Mouse (Mus musculus) neural tube, embryonic 13.5 days (tissue): ENCODE data around the gene 4921507P07Rik. TPM values are rescaled to one million over a fixed set of nuclear protein-coding genes. Genes with fewer than 3 reads are reported as not detected.
A peak's percentile ranks its signal among the peaks of the same experiment; 100 is the strongest.
"Not testable (repeated sequence)": the region's sequence is repeated elsewhere in the genome, so short reads cannot be mapped to it uniquely, and the experiment has no call there.

Experiments
- ATAC-seq: fragments of 200-750 bp; cut with Nextera tagmentation; 2 replicates; pipeline ENCODE4 v1.8.0; 2017; ENCODE audit warnings: low read depth, mild to moderate bottlenecking, moderate TSS enrichment, moderate library complexity
- H3K27ac ChIP-seq: fragments of 300-500 bp; sonication (generic); replicated peaks from 2 replicates; pipeline ENCODE4 v1.5.1; 2015; ENCODE audit warnings: moderate library complexity, mild to moderate bottlenecking, inconsistent platforms
- H3K27me3 ChIP-seq: fragments of 300-500 bp; sonication (generic); 2 replicates; pipeline ENCODE4 v1.6.1; 2015; ENCODE audit warnings: mild to moderate bottlenecking, inconsistent platforms
- H3K36me3 ChIP-seq: fragments of 300-500 bp; sonication (generic); 2 replicates; pipeline ENCODE4 v1.6.1; 2015; ENCODE audit warnings: mild to moderate bottlenecking, inconsistent platforms
- H3K4me1 ChIP-seq: fragments of 300-500 bp; sonication (generic); replicated peaks from 2 replicates; pipeline ENCODE4 v1.6.1; 2015; ENCODE audit warnings: inconsistent platforms
- H3K4me2 ChIP-seq: fragments of 300-500 bp; sonication (generic); 2 replicates; pipeline ENCODE4 v1.6.1; 2015; ENCODE audit warnings: inconsistent platforms, mild to moderate bottlenecking, moderate library complexity
- H3K4me3 ChIP-seq: fragments of 300-500 bp; sonication (generic); 2 replicates; pipeline ENCODE4 v1.5.1; 2015; ENCODE audit warnings: mild to moderate bottlenecking, inconsistent platforms
- H3K9ac ChIP-seq: fragments of 300-500 bp; sonication (generic); 2 replicates; pipeline ENCODE4 v1.6.1; 2015; ENCODE audit warnings: moderate library complexity, mild to moderate bottlenecking, inconsistent platforms
- H3K9me3 ChIP-seq: fragments of 300-500 bp; sonication (generic); 2 replicates; pipeline ENCODE4 v1.6.1; 2016; ENCODE audit warnings: inconsistent platforms
- WGBS: fragments of 180-500 bp; shearing (Covaris S2); methylation state at CpG from one replicate; pipeline ENCODE4 v1.1.7; 2015; 5-methylcytosine and 5-hydroxymethylcytosine counted together
- polyA plus RNA-seq: library from polyadenylated mRNA; unstranded; fragments of >200 nt; fragmentation: Nextera tagmentation; extraction: Ambion mirVana; gene quantifications from 2 replicates; pipeline ENCODE4 v1.2.1, GENCODE M21; 2015

Gene 4921507P07Rik
- 1.7 and 2.1 TPM in 2 replicates for polyA plus RNA-seq

DNA sequence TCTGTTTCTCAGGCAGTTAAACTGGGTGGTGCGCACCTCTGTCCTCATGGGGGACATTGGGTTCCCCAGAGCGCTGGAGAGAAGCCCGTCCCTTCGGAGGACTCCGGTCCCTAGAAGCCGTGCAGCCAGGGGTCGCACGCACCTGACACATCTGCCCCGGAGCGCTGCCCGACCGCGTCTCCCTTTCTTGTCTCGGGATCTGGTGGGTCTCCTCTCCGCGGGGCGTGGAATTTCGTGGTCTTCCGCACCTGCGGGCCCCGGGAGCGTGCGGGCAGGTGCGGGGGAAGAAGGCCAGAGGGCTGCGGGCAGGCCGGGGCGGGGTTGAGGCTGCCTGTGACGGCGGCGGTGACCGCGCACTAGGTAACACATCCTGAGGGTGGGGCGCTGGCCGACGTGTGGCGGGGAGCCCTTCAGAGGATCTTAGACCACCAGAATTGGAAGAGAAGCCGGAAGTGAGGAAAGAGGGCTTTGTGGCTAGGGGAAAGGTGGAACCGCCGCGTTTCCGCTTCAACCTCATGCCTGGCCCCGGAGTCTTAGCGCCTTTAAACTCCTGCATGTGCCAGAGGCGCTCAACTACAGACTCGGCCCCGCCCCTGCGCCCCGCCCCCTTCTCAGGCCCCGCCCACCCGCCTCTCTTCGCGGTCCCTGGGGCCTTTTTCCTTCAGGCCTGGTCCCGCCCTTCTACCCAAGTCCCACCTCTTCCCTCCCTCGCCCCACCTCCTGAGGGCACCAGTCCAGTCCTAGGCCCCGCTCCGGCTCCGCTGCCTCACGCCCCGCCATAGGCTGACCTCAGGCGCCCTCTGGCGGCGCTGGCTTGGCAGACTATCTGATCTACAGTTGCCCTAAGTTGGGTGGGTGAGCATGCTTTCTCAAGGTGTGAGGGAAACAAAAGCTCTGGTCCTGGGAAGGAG lies at the start of gene 4921507P07Rik:
Gene 4921507P07Rik (minus strand): TSS at position 332 of the 911 bp plus-strand sequence.
- no peaks in the 10 kb centered on the region for H3K27me3 ChIP-seq
- ATAC-seq = peak; percentile 93
- peak within 1 kb of the TSS; percentile 60 for H3K4me3 ChIP-seq
- H3K4me2 ChIP-seq = peak within 1 kb of the TSS; percentile 97
- H3K9me3 ChIP-seq = no peaks in the 10 kb centered on the region
- H3K36me3 ChIP-seq = no peaks in the 10 kb centered on the region
- peak within 1 kb of the TSS; percentile 62 for H3K27ac ChIP-seq
- WGBS = under 1% methylated on average over 55 of the region's 62 CpGs
- H3K4me1 ChIP-seq = peaks cover 28% of the 10 kb centered on the region
- H3K9ac ChIP-seq = peak within 1 kb of the TSS; percentile 81

DNA sequence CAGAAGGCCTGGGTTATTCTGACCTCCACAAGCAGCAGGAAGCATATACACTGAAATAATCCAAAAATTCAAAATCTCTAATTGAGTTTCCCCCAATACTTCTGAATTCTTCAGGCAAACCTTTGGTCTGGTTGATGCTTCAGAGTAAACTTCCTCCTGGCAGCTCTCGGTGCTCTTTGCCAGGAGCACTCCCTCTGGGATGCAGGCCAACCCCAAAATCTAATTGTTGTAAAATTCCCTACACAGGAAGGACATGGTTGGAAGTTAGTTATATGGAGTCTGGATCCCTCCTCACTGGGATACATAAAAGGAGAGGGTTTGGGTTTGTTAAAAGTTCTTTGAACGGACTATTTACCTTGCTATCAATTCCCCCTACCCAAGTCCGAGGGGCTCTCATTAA lies 48.3 kb upstream of the 4921507P07Rik start:
- H3K4me1 ChIP-seq = peaks cover 16% of the 10 kb centered on the region; the same call in 1 of the 2 replicates
- no peak overlapping the region for H3K9ac ChIP-seq
- no peak for ATAC-seq
- no peak overlapping the region for H3K27ac ChIP-seq
- H3K4me2 ChIP-seq = no peak overlapping the region
- no peaks in the 10 kb centered on the region for H3K27me3 ChIP-seq
- H3K36me3 ChIP-seq = no peaks in the 10 kb centered on the region
- H3K9me3 ChIP-seq = no peaks in the 10 kb centered on the region
- H3K4me3 ChIP-seq = no peak overlapping the region
- WGBS = 66% methylated on average over 3 of the region's 3 CpGs

- WGBS = 73% methylated on average over 5 of the region's 5 CpGs
- ATAC-seq = no peak
Observed at GRCm38 (mm10) chr6:50641898-50642297, 45.5 kb upstream of the 4921507P07Rik start.

DNA sequence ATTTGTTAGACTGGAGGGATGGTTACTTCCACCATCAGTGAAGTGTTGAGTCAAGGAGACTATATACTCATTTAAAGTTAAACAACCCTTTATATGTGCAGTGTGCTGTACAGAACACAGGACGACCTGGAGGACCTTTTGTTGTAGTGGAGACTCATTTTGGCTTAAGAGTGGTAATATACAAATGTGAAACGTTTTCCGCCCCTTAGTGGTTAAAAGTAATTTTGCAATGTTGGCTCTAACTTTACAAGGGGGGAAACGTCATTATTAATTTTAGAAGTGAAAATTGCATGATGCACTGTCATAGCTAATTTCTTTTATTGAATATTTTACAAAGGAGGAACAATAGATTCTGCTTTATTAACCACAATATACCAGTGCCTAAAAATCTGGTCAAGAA lies 43.9 kb upstream of the 4921507P07Rik start:
- Histone ChIP-seq H3K27ac (no peak overlapping the region), H3K4me2 (no peak overlapping the region), H3K36me3 (no peaks in the 10 kb centered on the region), H3K9ac (no peak overlapping the region), H3K4me1 (peaks cover 19% of the 10 kb centered on the region; the same call in 1 of the 2 replicates), H3K9me3 (no peaks in the 10 kb centered on the region), H3K4me3 (no peak overlapping the region), H3K27me3 (no peaks in the 10 kb centered on the region)
- no peak for ATAC-seq
- 78% methylated on average over 4 of the region's 4 CpGs for whole genome bisulfite sequencing

More at GRCm38 (mm10) chr6:50641898-50642297, 45.5 kb upstream of the 4921507P07Rik start:
- peaks cover 19% of the 10 kb centered on the region; the same call in 1 of the 2 replicates for H3K4me1 ChIP-seq
- H3K36me3 ChIP-seq = no peaks in the 10 kb centered on the region
- no peaks in the 10 kb centered on the region for H3K9me3 ChIP-seq
- H3K4me2 ChIP-seq = no peak overlapping the region
- no peaks in the 10 kb centered on the region for H3K27me3 ChIP-seq
- no peak overlapping the region for H3K27ac ChIP-seq
- H3K4me3 ChIP-seq = no peak overlapping the region
- no peak overlapping the region for H3K9ac ChIP-seq

DNA sequence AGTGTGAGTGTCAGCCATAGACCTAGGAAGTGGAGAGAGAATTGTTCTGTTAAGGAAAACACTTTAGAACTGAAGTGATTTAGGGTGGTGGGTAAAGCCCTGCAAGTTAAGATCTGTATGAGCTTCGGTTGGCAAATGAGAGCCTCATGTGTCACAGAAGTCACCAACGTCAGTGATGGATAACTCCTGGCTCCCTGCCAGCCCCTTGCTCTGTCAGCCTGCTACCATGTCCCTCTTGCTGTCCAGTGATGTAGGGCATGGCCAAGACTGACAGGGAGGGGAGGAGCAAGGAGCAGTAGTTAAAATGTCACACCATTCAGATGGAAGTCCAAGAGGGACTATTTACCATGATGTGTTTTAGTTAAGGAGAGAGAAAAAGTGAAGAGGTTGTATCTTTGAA lies 43.2 kb upstream of the 4921507P07Rik start:
- H3K36me3 ChIP-seq = no peaks in the 10 kb centered on the region
- no peaks in the 10 kb centered on the region for H3K9me3 ChIP-seq
- H3K4me2 ChIP-seq = no peak overlapping the region
- no peak overlapping the region for H3K4me3 ChIP-seq
- WGBS = 38% methylated on average over 2 of the region's 2 CpGs
- no peaks in the 10 kb centered on the region for H3K27me3 ChIP-seq
- no peak overlapping the region for H3K27ac ChIP-seq
- no peak overlapping the region for H3K9ac ChIP-seq
- peaks cover 19% of the 10 kb centered on the region; the same call in 1 of the 2 replicates for H3K4me1 ChIP-seq
- ATAC-seq = no peak

- ATAC-seq, H3K27ac ChIP-seq, H3K9ac ChIP-seq, H3K27me3 ChIP-seq, H3K36me3 ChIP-seq, H3K4me1 ChIP-seq, H3K4me3 ChIP-seq, H3K4me2 ChIP-seq, H3K9me3 ChIP-seq: not testable (repeated sequence)
- WGBS = 79% methylated on average over 2 of the region's 2 CpGs
Observed at GRCm38 (mm10) chr6:50626170-50626569, 29.7 kb upstream of the 4921507P07Rik start.

GRCm38 (mm10) chr6:50618273-50618672 lies 21.8 kb upstream of the 4921507P07Rik start:
- H3K4me1 ChIP-seq, H3K9me3 ChIP-seq, H3K4me3 ChIP-seq, H3K9ac ChIP-seq, H3K36me3 ChIP-seq, H3K27me3 ChIP-seq, H3K4me2 ChIP-seq, H3K27ac ChIP-seq, ATAC-seq: not testable (repeated sequence)
- WGBS = 96% methylated on average over 1 of the region's 1 CpGs

DNA sequence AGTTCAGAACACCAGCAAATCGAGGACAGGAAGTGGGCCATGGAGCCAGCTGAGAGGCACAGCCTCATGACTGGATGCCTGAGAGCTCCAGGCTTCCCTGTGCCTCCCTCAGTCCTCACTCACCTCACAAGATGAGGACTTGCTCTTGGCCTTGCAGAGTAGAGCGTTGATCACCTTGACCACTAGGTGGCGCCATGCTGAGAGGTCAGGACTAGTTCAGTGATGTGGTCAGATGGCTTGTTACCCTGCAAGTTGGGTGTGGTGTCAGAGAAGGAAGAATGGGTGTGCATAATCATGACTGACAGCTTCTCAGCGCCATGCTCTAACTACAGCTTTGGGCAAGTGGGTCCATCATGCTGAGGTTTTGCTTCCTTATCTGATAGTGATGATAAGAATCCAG lies 5.2 kb upstream of the 4921507P07Rik start:
- WGBS = 35% methylated on average over 4 of the region's 4 CpGs
- Histone ChIP-seq H3K9me3 (no peaks in the 10 kb centered on the region), H3K4me2 (no peak overlapping the region), H3K4me3 (no peak overlapping the region), H3K27me3 (no peaks in the 10 kb centered on the region), H3K9ac (no peak overlapping the region), H3K4me1 (peaks cover 21% of the 10 kb centered on the region), H3K36me3 (no peaks in the 10 kb centered on the region), H3K27ac (no peak overlapping the region)
- ATAC-seq = no peak

GRCm38 (mm10) chr6:50598560-50598959 lies 2.1 kb upstream of the 4921507P07Rik start:
- ATAC-seq = no peak
- 46% methylated on average over 5 of the region's 5 CpGs for WGBS
- Histone ChIP-seq H3K4me3 (no peak overlapping the region), H3K4me1 (peaks cover 28% of the 10 kb centered on the region), H3K27ac (no peak overlapping the region), H3K27me3 (no peaks in the 10 kb centered on the region), H3K4me2 (no peak overlapping the region), H3K9me3 (no peaks in the 10 kb centered on the region), H3K9ac (no peak overlapping the region), H3K36me3 (no peaks in the 10 kb centered on the region)

DNA sequence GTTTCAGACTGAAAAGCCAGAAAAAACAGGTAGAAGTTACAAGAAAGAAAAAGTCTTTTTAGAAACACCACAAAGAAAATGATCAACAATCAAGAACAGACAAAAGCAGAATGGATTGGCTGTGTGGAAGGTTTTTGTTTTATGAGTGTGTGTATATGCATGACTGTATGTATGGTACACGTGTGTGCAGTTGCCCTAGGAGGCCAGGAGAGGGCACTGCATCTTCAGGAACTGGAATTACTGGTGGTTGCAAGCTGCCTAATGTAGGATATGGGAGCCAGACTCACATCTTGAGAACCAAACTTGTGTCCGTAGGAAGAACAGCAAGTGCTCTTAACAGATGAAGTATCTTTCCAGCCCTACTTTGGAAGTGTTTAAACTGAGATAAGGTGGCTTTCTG lies 2.1 kb downstream of the 4921507P07Rik start:
- no peak for ATAC-seq
- Histone ChIP-seq H3K27me3 (no peaks in the 10 kb centered on the region), H3K36me3 (no peaks in the 10 kb centered on the region), H3K4me1 (peaks cover 28% of the 10 kb centered on the region), H3K4me3 (no peak overlapping the region), H3K9me3 (no peaks in the 10 kb centered on the region), H3K9ac (no peak overlapping the region), H3K27ac (no peak overlapping the region), H3K4me2 (no peak overlapping the region)
- 81% methylated on average over 2 of the region's 2 CpGs for WGBS

DNA sequence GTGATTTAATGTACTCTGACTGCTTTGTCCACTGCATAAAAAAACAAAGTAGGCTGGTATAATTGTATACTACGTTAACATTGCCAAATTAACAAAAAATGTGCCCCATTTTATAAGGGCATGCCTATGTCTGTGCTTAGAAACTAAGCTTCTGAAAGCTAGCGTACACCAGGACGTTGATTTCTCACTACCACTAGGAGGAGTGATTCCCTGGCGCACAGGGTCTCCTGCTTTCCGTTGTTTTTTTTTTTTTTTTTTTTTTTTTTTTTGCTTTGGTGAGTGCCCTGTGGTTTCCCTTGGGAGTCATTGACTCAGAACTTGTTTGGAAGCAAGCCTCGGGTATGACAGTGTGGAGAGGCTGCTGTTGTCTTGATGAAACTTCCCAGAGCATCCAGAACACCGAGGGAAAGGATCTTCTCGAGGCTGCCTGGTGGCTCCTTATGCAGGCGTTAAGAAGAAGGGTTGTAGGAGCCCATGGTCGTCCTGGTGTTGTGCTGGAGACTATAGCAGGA lies 3.0 kb downstream of the 4921507P07Rik start:
- Histone ChIP-seq H3K4me2 (no peak overlapping the region), H3K9me3 (no peaks in the 10 kb centered on the region), H3K36me3 (no peaks in the 10 kb centered on the region), H3K27me3 (no peaks in the 10 kb centered on the region), H3K27ac (no peak overlapping the region), H3K9ac (no peak overlapping the region), H3K4me3 (no peak overlapping the region), H3K4me1 (peaks cover 21% of the 10 kb centered on the region)
- no peak for ATAC-seq
- WGBS = 68% methylated on average over 10 of the region's 10 CpGs

DNA sequence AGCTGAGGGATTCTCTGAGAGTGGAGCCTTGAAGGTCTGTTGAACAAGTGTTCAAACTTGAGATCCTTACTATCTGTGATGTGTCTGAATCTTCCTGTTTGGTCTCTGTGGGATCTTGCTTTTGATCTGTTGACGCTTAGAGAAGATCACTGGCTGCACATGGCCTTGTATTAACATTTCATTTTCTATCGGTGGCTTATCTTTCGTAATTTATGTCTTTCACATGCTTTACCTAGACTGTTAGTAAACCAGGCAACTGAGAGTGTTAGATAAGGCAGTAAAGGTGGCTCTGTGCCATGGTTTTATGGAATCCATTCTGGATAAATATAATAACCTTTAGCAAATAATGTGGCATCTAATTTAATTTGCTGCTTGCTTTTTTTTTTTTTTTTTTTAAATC lies 6.2 kb downstream of the 4921507P07Rik start:
- Histone ChIP-seq H3K4me2 (no peak overlapping the region), H3K4me3 (no peak overlapping the region), H3K27ac (no peak overlapping the region), H3K9ac (no peak overlapping the region), H3K4me1 (peaks cover 5% of the 10 kb centered on the region; the same call in 1 of the 2 replicates), H3K9me3 (no peaks in the 10 kb centered on the region), H3K36me3 (no peaks in the 10 kb centered on the region), H3K27me3 (no peaks in the 10 kb centered on the region)
- 92% methylated on average over 3 of the region's 3 CpGs for WGBS
- no peak for ATAC-seq
